Mouse (Mus musculus) thymus, postnatal 4 days (tissue): Measurements from ENCODE around the gene Kat6b.
"Not testable (repeated sequence)": the region's sequence is repeated elsewhere in the genome, so short reads cannot be mapped to it uniquely, and the experiment has no call there.

Source experiments
- DNase-seq: peaks from one replicate; pipeline ENCODE4 v3.0.0; 2021

The Kat6b gene

DNA sequence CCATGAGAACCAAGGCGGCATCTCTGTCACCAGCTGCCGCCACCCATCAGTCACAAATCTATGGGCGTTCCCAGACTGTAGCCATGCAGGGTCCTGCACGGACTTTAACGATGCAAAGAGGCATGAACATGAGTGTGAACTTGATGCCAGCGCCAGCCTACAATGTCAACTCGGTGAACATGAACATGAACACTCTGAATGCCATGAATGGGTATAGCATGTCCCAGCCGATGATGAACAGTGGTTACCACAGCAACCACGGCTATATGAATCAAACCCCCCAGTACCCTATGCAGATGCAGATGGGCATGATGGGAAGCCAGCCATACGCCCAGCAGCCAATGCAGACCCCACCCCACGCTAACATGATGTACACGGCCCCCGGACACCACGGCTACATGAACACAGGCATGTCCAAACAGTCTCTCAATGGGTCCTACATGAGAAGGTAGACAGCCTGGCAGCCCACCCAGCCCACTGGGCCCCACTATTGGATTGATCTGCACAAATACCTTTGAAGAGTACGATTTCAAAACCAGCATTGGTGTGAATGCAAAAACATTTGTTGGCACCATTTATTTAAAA is 189.3 kb downstream of the Kat6b start:
- DNase-seq: not testable (repeated sequence)

GRCm38 (mm10) chr14:21673100-21673499 is 191.9 kb downstream of the Kat6b start:
- DNase-seq: no peak

GRCm38 (mm10) chr14:21674471-21674870 is 193.2 kb downstream of the Kat6b start:
- no peak for DNase-seq

DNA sequence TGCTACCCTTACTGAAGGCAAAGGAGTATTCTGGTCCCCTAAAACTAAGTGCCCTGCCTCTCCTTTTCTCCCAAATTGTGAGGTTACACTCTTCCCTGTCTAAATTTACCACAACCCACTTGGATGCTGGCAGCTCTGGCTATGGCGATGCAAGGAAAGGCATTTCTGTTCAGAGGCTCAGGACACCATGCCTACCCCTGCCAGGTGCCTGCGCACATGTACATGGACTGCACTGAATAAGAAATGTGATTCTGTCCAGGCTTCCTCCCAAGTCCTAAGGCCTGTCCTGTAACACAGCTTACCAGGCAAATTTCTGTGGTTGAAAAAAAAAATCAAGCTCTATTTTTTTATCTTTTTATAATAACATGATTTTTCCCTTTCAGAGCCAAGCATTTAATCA is 195.0 kb downstream of the Kat6b start:
- no peak for DNase-seq

DNA sequence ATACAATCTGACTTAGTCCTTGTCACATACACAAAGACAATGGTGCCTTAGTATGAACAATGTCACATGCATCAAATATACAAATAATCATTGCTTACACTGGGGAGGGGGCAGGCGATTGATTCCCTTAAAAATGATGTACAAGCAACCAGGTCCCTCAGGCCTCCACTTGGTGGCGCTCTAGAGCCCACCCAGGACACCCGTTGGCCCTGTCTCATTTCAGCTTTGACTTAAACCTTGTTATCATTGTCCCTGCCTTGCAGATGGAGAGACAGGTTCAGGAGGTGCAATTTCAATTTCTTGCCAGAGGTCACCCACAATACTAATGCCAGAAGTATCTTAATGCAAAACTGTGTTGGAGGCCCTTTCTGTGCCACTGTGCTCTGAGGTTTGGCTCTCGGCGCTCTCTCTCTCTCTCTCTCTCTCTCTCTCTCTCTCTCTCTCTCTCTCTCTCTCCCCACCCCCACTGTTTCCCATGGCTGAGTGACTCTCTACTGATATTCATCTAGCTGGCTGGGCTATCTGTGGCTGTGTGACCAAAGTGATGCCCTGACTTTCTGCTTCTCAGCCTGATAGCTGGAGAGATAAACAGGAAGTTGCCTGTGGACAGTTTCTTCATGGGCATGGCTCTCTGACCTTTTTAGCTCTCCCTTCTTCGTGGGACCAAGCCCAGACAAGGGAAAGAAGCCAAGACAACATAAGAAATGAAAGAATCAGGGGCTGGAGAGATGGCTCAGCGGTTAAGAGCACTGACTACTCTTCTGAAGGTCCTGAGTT is 197.5 kb downstream of the Kat6b start:
- DNase-seq: peak; percentile 82

DNA sequence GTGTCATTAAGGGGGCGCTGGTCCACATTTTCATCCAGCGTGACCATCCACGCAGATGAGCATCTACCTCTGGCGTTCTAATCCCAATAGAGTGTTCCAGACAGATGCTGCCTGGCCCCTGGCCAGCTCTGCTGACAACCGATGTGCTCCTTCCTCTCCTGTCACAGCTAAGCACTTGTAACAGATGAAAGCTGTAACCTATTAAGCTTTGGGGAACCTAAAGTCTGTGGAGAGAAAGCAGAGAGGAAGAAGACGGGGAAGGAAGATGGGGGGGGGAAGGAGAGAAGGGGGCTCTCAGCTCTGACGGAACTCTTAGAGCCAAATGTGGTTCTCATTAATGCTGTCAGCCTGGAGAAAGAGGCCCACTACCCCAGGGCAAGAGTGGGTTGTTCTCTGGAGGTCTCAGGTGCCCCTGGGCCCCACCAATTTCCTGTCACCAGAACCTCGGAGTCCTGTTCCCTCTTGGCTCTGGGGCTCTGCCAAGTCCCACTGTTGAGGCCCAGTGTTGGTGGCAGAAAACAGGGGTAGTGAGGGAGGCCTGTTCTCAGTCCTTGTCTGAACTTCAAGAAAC is 198.5 kb downstream of the Kat6b start:
- no peak for DNase-seq

- peak; percentile 88 for DNase-seq
Observed at GRCm38 (mm10) chr14:21682681-21683129, 201.5 kb downstream of the Kat6b start.

DNA sequence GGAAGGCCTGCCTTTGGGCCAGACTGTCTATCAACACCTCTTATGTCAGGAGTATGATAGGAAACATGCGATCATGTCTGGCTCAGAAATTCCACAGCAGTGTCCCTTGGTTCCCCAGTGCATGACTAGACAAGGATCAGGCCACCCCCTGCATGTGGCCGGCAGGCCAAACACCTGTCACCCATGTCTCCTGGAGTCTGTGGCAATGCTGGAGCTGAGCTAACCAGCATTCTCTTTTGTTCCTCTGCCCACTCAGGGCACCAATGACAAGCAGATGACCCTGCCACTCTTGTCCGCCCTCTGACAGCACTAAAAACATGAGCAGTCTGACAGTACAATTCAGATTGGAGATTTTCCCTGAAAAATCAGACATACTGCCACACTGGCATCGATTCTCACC is 202.6 kb downstream of the Kat6b start:
- no peak for DNase-seq

DNA sequence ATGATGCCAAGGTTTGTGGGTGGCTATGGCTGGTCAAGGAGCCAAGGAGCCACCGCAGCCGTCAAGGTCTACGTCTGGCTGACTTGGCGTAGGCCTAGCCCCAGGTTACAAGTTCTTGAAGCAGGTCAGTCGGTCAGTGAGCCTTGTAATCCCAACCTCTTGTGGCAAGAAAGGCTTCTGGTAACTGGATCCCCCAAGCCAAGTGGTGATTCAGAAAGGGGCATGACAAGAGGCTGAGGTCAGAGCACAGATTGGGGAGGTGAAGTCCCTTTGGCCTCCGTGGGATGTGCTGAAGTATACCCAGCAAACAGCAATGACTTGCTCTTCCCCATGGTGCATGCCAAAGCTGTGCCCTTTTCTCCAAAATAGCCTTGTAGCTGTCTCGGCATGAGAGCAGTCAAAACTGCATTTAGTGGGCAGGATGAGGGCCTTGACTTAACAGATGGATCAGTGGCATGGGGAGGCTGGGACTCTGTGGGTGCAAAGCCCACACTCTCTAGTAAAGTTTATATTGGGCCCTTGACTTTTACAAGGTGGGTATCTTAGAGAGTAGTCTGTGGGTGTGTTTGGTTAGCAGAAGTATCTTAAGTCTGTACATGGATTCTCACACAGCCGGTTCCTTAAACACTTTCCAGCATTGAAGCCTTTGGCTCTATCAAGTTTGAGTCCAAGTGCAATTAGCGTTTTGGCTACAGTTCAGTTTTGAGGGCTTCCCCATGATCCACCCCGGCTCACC is 204.3 kb downstream of the Kat6b start:
- DNase-seq: no peak

GRCm38 (mm10) chr14:21686376-21687279 is 205.4 kb downstream of the Kat6b start:
- no peak for DNase-seq

DNA sequence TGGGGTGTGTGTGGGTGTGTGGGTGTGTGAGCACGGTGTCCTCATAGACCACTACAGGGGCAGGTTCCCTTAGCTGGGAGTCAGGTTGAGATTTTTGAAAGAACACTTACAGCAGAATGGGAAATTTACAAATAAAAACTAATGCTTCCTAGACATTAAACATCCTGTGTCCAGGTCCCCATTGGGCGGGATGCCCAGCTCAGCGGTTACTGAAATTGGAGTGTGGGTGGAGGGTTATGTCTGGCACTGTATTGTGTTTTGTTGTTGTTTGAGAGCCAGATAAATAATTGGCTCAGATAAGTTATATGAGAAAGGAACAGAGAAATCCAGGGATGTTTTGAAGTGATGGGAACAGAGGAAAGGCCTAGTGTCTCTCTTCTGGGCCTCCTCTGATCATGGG is 209.8 kb downstream of the Kat6b start:
- no peak for DNase-seq

DNA sequence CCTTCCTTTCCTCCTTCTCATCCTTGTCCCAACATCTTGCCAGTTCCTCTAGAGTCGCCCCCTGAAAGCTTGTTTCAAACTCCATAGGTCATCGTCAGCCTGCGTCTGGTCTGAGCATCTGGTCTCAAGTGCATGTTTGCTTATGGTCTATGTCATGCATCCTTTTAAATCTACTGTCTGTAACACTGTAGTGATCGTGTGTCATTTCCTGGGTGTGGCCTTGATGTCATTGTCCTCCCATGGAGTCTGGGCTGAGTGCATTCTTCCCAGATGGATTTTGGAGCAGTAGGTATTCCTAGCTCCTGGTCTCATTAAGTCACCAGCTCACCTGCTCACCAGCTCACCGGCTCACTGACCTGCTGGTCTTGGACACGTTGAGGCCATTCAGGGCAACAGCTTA is 213.8 kb downstream of the Kat6b start:
- DNase-seq: no peak

- DNase-seq: no peak
Observed at GRCm38 (mm10) chr14:21696186-21696830, 215.1 kb downstream of the Kat6b start.

DNA sequence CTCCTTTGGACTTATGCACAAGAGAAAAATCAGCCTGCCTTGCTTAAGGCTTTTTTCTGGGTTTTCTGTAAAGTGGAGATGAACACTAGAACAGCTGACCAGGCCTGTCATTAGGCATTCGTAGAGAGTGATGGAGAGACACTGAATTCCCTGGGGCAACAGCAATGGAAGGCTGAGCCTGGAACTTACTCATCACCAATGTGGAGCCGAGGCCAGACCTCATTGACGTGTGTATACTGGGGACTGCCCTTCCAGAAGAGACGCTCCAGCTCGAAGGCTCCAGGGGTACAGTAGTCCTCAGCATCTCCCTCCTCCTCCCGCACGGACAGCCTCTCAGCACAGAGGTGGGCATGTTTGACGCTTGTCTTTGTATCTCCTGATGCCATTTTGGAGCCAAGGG is 221.5 kb downstream of the Kat6b start:
- no peak for DNase-seq

DNA sequence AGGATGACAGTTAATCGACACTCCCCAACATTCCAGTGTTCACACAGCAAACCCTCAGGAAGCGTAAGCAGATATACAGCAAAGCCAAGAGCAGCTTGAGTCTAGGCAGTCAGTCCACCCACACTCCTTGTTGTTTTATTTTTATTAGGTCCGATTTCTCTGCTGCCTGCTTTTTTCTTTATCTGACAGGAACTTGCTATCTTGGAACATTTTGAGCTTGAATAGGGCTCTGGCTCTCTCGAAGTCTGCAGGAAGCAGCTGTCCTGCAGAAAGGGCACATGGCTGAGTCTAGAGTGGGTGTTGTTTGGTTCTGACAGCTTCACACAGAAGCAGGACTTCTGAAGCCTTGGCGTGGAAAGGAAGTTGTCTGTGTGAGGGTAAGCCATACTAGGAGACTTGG is 222.0 kb downstream of the Kat6b start:
- DNase-seq: no peak

- no peak for DNase-seq
Observed at GRCm38 (mm10) chr14:21705462-21705861, 224.2 kb downstream of the Kat6b start.

DNA sequence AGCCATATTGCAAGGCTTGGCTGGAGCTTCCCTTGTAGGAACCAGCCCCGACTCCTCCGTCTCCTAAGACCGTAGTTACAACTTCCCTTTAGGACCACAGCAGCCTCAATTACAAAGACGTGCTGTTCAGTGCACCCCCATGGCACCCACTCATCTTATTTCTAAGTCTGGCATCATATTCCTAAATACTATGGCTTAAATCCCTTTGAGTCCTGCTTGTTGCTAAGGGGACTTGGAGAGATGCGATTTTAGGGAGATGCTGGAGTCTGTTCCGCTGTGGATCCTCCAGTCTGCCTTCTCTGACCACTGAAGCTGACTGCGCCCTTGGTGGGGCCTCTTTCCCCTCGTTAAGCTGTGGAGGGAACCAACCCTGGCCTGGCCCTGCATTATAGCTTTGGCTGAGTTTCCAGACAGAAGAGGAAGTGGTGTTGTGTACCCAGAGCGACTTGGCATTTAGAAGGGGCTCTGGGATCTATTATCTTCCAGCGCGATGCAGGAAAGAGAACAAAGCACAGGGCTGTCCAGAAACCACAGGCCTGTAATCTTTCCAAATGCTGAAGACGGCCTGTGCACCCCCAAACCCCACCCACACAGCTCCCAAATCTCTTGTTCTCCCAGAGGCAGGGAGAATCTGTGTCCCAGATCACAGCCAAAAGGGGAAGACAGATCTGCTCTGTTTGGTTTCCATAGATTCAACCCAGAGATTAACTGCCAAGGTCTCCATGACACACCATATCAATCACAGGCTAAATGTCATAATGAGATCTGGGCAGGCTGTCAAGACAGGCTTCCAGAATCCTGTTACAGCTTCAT is 225.7 kb downstream of the Kat6b start:
- no peak for DNase-seq

- no peak for DNase-seq
Observed at GRCm38 (mm10) chr14:21709545-21709944, 228.3 kb downstream of the Kat6b start.

DNA sequence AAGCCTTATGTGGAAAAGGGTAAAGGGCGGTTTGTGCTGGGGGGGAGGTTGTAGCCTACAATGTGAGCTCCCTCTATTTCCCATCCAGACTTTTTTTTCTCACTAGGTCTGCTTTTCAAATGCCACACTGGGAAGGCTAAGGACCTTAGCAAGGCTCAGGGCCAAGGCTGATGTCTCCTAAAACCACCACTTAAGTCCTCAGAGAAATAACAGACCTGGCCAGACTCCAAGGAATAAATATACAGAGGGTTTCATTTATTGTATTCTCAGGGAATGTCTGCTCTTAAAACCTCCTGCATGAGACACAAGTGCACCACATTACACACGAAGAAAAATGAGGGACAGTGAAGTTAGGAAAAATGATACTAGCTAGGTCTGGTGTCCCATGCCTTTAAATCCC is 230.0 kb downstream of the Kat6b start:
- DNase-seq: no peak

DNA sequence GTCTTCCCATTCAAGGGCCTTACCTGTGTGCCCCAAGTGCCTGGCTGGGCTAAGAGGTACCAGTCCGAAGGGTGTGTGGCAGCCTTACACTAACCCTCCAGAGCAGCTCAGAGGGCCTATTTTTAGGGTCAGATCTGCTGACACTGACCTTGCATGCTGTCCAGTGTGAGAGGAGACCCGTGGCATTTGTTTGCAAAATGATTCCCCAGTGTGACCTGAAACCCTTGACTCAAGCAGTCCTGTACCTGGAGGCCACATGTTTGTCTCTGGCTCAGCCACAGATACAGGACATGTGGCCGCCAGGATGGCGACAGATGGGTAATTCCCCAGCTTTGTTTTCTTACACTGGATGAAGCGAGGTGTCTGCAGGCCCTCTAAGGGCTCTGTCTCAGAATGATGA is 233.3 kb downstream of the Kat6b start, which contains the start of gene Dupd1:
Gene Dupd1 (minus strand): TSS at position 91 of the 400 bp plus-strand sequence.
- DNase-seq: no peak
